Mouse (Mus musculus) midbrain, embryonic 11.5 days (tissue): ENCODE measurements around the gene Efna4. TPM values are rescaled to one million over a fixed set of nuclear protein-coding genes. Genes with fewer than 3 reads are reported as not detected.
A peak's percentile ranks its signal among the peaks of the same experiment; 100 is the strongest.

Experiments used
- ATAC-seq: fragments of 200-750 bp; cut with Nextera tagmentation; 2 replicates; pipeline ENCODE4 v1.8.0; 2017; ENCODE audit warnings: moderate TSS enrichment, moderate library complexity; ENCODE audit not compliant: low FRiP score
- DNase-seq: peaks from one replicate; pipeline ENCODE4 v3.0.0; 2015; ENCODE audit warnings: low spot score; ENCODE audit errors: missing footprints
- H3K27ac ChIP-seq: fragments of 300-500 bp; sonication (generic); 2 replicates; pipeline ENCODE4 v1.5.1; 2014; ENCODE audit warnings: low read depth, low read length
- H3K27me3 ChIP-seq: fragments of 300-500 bp; sonication (generic); 2 replicates; pipeline ENCODE4 v1.6.1; 2014; ENCODE audit warnings: mild to moderate bottlenecking, low read length, moderate library complexity, mixed read lengths; ENCODE audit not compliant: control insufficient read depth, insufficient read depth
- H3K36me3 ChIP-seq: fragments of 300-500 bp; sonication (generic); 2 replicates; pipeline ENCODE4 v1.6.1; 2014; ENCODE audit warnings: mild to moderate bottlenecking, low read length, moderate library complexity, mixed read lengths; ENCODE audit not compliant: control insufficient read depth, insufficient read depth
- H3K4me1 ChIP-seq: fragments of 300-500 bp; sonication (generic); 2 replicates; pipeline ENCODE4 v1.6.1; 2014; ENCODE audit warnings: low read length; ENCODE audit not compliant: control insufficient read depth, insufficient read depth
- H3K4me2 ChIP-seq: fragments of 300-500 bp; sonication (generic); 2 replicates; pipeline ENCODE4 v1.6.1; 2014; ENCODE audit warnings: mild to moderate bottlenecking, moderate library complexity
- H3K4me3 ChIP-seq: fragments of 300-500 bp; sonication (generic); 2 replicates; pipeline ENCODE4 v1.5.1; 2014; ENCODE audit warnings: low read depth, low read length
- H3K9ac ChIP-seq: fragments of 300-500 bp; sonication (generic); 2 replicates; pipeline ENCODE4 v1.6.1; 2014; ENCODE audit warnings: low read length
- H3K9me3 ChIP-seq: fragments of 300-500 bp; sonication (generic); 2 replicates; pipeline ENCODE4 v1.6.1; 2016; ENCODE audit warnings: low read length; ENCODE audit not compliant: control insufficient read depth
- WGBS: fragments of 180-500 bp; shearing (Covaris S2); extraction: QIAGEN DNeasy Blood & Tissue Kit; methylation state at CpG from one replicate; pipeline ENCODE4 v1.1.7; 2014; 5-methylcytosine and 5-hydroxymethylcytosine counted together
- polyA plus RNA-seq: library from polyadenylated mRNA; unstranded; fragments of >200 nt; fragmentation: Nextera tagmentation; extraction: Ambion mirVana; gene quantifications from 2 replicates; pipeline ENCODE4 v1.2.1, GENCODE M21; 2014

Efna4 gene
- polyA plus RNA-seq, 1 experiment from 2014 or later, result 15.3 TPM

DNA sequence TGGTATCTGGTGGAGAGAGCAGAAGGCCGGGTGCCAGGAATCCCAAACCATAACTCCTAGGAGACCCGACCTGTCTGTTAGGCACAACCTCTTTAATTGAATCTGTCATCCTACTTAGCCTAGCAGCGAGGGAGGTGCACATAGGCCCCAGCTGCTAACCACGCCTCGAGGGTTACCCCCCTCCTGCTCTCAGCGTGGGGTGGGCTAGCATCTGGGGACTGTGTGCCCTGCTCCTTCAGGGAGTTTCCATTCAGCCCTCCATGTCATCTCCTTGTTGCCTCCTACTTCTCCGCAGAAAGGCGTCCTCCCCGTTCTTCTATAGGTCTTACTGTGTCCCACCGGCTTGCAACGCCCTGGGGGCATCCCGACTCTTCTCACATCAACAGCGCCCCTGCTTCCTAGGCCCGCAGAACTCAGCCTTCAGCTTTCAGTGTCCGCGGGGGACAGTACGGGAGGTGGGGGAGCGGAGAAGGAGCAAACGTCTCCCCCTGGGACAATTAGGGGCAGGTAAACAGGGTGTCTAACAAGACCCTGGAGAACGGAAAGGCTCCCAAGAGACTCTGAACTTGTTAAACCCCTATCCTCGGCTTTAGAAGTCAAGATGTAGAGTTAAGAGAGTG is 18.7 kb downstream of the Efna4 start:
- Histone ChIP-seq H3K27ac (no peak overlapping the region; the same call in 1 of the 2 replicates), H3K9me3 (no peaks in the 10 kb centered on the region), H3K36me3 (no peaks in the 10 kb centered on the region), H3K9ac (peak overlapping the region; percentile 52; the same call in 1 of the 2 replicates), H3K4me2 (peak overlapping the region; percentile 95), H3K27me3 (peaks cover 71% of the 10 kb centered on the region), H3K4me3 (peak overlapping the region; percentile 34), H3K4me1 (peaks cover 56% of the 10 kb centered on the region)
- DNase-seq, result no peak
- WGBS, result 8% methylated on average over 21 of the region's 21 CpGs
- ATAC-seq, result no peak

DNA sequence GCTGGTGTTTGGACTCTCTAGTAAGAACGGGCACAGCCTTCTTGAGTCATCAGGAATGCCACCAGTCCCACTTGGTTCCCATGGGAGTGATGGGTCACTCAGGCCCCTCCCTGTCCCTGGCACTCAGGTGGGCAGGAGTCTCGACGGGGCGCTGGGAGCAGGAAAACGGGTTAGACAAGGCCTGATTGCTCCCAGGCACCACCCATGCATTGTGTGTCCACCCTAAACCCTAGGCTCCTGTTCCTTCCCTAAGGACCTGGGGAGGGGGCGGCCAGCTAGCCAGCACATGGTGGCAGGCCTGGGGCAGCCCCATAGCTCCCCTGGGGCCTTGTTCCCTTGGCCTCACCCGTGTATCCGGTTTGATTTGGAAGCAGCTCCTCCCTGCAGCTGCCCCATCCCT is 19.5 kb downstream of the Efna4 start:
- no peak for ATAC-seq
- Histone ChIP-seq H3K4me1 (peaks cover 56% of the 10 kb centered on the region), H3K36me3 (no peaks in the 10 kb centered on the region), H3K27me3 (peaks cover 71% of the 10 kb centered on the region), H3K9ac (no peak overlapping the region), H3K4me3 (no peak overlapping the region), H3K4me2 (no peak overlapping the region), H3K27ac (no peak overlapping the region), H3K9me3 (no peaks in the 10 kb centered on the region)
- WGBS, result 71% methylated on average over 8 of the region's 8 CpGs
- no peak for DNase-seq

DNA sequence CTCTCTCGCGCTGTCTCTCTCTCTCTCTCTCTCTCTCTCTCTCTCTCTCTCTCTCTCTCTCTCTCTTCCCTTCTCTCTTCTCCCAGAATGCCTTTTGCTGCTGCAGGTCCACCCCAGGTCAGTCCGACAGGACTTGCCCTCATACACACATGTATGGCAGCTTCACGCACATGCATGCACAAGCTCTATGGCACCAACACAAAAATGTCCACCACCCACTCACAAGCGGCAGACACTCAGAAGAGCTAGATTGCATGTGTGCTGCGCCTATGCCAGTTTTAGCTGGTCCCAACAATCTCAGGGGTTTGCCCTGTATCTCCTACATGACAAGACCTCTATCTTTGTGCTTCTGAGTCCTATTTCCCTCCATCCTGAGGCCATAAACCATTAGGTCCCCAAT is 20.6 kb downstream of the Efna4 start:
- H3K4me3 ChIP-seq, result no peak overlapping the region
- H3K27me3 ChIP-seq, result peaks cover 62% of the 10 kb centered on the region
- DNase-seq (no peak), ATAC-seq (no peak)
- H3K9me3 ChIP-seq, result no peaks in the 10 kb centered on the region
- peaks cover 52% of the 10 kb centered on the region for H3K4me1 ChIP-seq
- 47% methylated on average over 6 of the region's 6 CpGs for WGBS
- H3K9ac ChIP-seq, result no peak overlapping the region
- H3K4me2 ChIP-seq, result peak overlapping the region; percentile 17; the same call in 1 of the 2 replicates
- no peak overlapping the region for H3K27ac ChIP-seq
- H3K36me3 ChIP-seq, result no peaks in the 10 kb centered on the region

DNA sequence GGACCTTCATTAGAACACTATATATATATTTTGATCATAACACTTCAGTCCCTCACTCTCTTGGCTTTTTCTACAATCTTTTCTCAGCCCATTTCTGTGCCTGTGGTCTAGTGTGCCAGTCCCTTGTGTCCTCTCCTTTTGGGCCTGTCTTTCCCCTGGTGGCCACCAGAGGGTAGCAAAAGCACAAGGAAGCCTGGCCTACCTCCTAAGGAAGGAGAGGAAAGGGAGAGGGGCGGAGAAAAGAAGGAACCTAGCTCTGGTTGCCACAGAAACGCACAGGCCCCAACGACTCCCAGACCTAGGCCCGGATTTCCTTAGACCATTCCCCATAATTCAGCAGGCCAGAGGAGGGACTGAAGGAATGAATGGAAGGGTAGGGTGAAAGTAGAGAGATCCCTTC is 21.0 kb downstream of the Efna4 start:
- Histone ChIP-seq H3K4me3 (no peak overlapping the region), H3K9ac (no peak overlapping the region), H3K36me3 (no peaks in the 10 kb centered on the region), H3K9me3 (no peaks in the 10 kb centered on the region), H3K27me3 (peaks cover 58% of the 10 kb centered on the region), H3K4me1 (peaks cover 48% of the 10 kb centered on the region), H3K4me2 (peak overlapping the region; percentile 17; the same call in 1 of the 2 replicates), H3K27ac (no peak overlapping the region)
- WGBS, result 0% methylated on average over 4 of the region's 4 CpGs
- DNase-seq, result peak; percentile 99
- ATAC-seq, result peak; percentile 33

DNA sequence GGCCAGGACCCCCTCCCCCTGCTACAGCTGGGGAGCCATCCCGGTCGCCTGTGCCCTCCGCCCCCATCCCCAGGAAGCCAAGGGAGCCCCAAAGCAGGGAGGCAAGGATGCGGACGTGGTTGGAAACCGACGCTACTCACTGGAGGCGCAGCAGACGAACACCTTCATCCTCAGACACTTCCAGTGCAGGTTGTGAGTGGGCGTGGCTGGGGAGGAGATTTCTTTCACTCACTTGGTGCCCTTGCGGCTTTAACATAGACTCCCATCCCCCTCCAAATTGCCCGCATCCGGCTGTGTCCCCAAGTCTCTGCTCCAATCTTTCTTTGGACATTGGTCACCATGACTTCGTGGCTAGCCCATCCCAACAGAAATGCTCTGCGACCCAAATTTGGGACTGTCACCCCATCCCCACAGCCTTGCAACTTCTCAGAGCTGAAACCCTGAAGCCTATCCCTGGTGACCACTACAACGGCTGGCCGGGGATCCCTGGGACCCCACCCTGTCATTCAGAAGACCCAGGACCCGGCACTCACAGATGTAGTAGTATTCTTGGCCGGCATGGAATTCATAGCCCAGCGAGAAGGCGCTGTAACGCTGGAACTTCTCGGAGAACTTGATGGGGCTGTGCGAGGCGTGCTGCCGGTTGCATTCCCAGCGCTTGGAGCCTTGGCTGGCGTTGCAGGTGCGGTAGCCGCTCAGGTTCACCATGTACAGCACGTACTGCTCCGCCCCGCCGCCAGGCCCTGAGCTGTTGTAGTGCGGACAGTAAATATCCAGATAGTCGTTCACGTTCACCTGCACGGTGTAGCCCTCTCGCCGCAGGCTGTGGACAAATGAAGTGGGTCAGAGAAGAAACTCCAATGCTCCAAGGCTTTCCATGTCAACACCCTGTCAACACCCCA is 21.6 kb downstream of the Efna4 start:
- Histone ChIP-seq H3K4me3 (peak overlapping the region; percentile 33), H3K4me1 (peaks cover 41% of the 10 kb centered on the region), H3K27me3 (peaks cover 51% of the 10 kb centered on the region), H3K9ac (no peak overlapping the region; the same call in 1 of the 2 replicates), H3K36me3 (no peaks in the 10 kb centered on the region), H3K4me2 (peak overlapping the region; percentile 66), H3K27ac (no peak overlapping the region), H3K9me3 (no peaks in the 10 kb centered on the region)
- 8% methylated on average over 40 of the region's 40 CpGs for WGBS
- peak; percentile 94 for DNase-seq
- peak; percentile 2; the same call in 1 of the 2 replicates for ATAC-seq

DNA sequence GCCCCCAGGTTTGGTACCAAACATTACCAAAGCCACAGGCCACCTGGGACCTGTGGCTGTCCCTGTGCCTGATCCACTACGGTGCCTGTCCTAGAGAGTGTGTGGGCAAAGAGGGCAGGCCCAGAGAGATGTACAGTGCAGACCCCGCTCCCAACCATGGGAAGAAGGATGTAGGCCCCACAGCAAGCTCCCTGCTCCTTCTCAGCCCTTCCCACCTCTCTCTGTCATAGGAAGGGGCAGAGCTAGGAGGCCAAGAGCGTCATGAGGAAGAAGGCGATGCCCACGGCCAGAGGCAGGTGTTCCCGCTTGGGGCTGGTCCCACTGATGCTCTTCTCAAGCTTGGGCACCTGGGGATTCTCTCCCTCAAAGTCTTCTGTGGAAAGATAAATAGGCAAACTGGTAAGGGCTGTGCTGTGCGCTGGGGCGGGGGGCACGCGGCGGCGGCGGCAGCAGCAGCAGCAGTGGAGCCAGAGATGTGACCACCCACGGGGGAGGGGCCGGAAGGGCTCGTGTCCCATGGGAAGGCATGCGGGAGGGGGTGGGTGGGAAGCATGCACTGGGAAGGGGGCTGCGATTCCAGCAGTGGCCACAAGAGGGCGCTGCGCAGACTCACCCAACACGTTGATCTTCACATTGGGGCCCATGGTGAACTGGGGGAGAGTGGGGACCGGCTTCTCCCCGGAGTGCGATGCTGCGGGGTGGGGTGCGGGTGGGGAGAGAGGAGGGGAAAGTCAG is 22.5 kb downstream of the Efna4 start:
- ATAC-seq, result peak; percentile 45
- peaks cover 33% of the 10 kb centered on the region for H3K4me1 ChIP-seq
- peak overlapping the region; percentile 66 for H3K4me2 ChIP-seq
- 8% methylated on average over 25 of the region's 26 CpGs for WGBS
- no peaks in the 10 kb centered on the region for H3K9me3 ChIP-seq
- H3K9ac ChIP-seq, result peak overlapping the region; percentile 63
- no peaks in the 10 kb centered on the region for H3K36me3 ChIP-seq
- peak; percentile 100 for DNase-seq
- no peak overlapping the region for H3K27ac ChIP-seq
- peaks cover 43% of the 10 kb centered on the region for H3K27me3 ChIP-seq
- peak overlapping the region; percentile 33 for H3K4me3 ChIP-seq

DNA sequence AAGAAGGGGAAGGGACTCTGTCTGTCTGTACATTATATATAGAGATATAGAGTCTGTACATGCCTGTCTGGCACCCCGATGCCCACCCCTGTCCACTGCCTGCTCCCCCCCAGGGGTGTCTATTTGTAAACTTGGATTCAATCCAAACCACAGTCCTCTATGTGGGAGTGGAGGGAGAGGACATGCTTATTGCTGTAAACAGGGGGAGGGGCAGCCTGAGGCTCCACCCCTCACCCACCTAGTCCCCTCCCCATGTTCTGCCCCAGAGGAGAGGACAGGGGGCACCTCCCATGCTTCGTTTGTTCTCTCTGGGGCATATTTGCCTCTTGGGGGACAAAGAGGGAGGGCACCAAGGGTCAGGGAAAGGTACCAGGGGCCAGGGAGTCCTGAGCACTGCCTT is 23.0 kb downstream of the Efna4 start:
- Histone ChIP-seq H3K9me3 (no peaks in the 10 kb centered on the region), H3K4me2 (no peak overlapping the region; the same call in 1 of the 2 replicates), H3K27me3 (peaks cover 38% of the 10 kb centered on the region), H3K36me3 (no peaks in the 10 kb centered on the region), H3K4me3 (no peak overlapping the region), H3K9ac (no peak overlapping the region; the same call in 1 of the 2 replicates), H3K4me1 (peaks cover 28% of the 10 kb centered on the region), H3K27ac (no peak overlapping the region)
- ATAC-seq (peak; percentile 2; the same call in 1 of the 2 replicates), DNase-seq (no peak)
- WGBS, result 41% methylated on average over 2 of the region's 2 CpGs

DNA sequence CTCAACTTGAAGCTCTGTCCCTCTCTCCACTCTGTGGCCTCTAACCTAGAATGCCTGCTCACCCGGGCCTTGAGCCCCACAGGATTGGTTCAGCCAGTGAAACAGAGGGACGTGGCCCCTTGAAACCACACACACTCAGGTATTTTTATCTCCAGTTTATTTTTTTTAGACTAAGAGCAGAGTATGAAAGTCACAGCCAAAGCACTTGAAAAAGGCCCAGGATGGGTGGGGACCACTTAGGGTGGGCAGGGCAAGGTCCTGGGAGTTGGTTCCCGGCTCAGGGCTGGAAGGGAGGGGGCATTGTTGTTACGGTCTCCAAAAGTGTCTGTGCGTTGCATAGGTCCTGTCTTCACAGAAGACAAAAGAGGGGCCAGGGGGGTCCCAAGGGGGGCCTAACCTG is 23.5 kb downstream of the Efna4 start:
- Histone ChIP-seq H3K4me1 (peaks cover 23% of the 10 kb centered on the region), H3K27ac (no peak overlapping the region), H3K4me3 (no peak overlapping the region), H3K4me2 (no peak overlapping the region), H3K9ac (no peak overlapping the region), H3K9me3 (no peaks in the 10 kb centered on the region), H3K27me3 (peaks cover 33% of the 10 kb centered on the region), H3K36me3 (no peaks in the 10 kb centered on the region)
- no peak for DNase-seq
- 77% methylated on average over 5 of the region's 5 CpGs for WGBS
- ATAC-seq, result no peak
